Mouse (Mus musculus) kidney, adult 18-20 months (tissue): Measurements from ENCODE around the gene Abr.
A peak's percentile ranks its signal among the peaks of the same experiment; 100 is the strongest.

Experiments used
- DNase-seq: peaks from one replicate; pipeline ENCODE4 v3.0.0; 2021

Gene Abr

GRCm38 (mm10) chr11:76515123-76515522, 107.0 kb downstream of the Abr start:
- no peak for DNase-seq

- DNase-seq: peak; percentile 29
These were observed 111.1 kb downstream of the Abr start for GRCm38 (mm10) chr11:76510977-76511376.

GRCm38 (mm10) chr11:76509751-76510723, 112.1 kb downstream of the Abr start:
- DNase-seq: no peak

- DNase-seq: no peak
These were observed 113.1 kb downstream of the Abr start for GRCm38 (mm10) chr11:76508831-76509595.

- DNase-seq: no peak
These were observed 114.0 kb downstream of the Abr start for GRCm38 (mm10) chr11:76508125-76508524.

- DNase-seq: no peak
These were observed 114.6 kb downstream of the Abr start for GRCm38 (mm10) chr11:76507302-76508124.

- DNase-seq: peak; percentile 47
These were observed 115.4 kb downstream of the Abr start for GRCm38 (mm10) chr11:76506514-76507228.

- DNase-seq: no peak
These were observed 117.0 kb downstream of the Abr start for GRCm38 (mm10) chr11:76505106-76505505.

- no peak for DNase-seq
These were observed 118.1 kb downstream of the Abr start for GRCm38 (mm10) chr11:76504058-76504457.

- no peak for DNase-seq
These were observed 122.1 kb downstream of the Abr start for GRCm38 (mm10) chr11:76499987-76500386.

GRCm38 (mm10) chr11:76499564-76499963, 122.5 kb downstream of the Abr start:
- DNase-seq: no peak

GRCm38 (mm10) chr11:76497769-76498152, 124.4 kb downstream of the Abr start:
- DNase-seq: no peak

GRCm38 (mm10) chr11:76497066-76497768, 124.9 kb downstream of the Abr start:
- DNase-seq: no peak

- peak; percentile 65 for DNase-seq
These were observed 125.9 kb downstream of the Abr start for GRCm38 (mm10) chr11:76496086-76496771.

- DNase-seq: no peak
These were observed 126.7 kb downstream of the Abr start for GRCm38 (mm10) chr11:76495127-76496028.

- peak; percentile 89 for DNase-seq
These were observed 127.6 kb downstream of the Abr start for GRCm38 (mm10) chr11:76494360-76495126.

- DNase-seq: peak; percentile 12
These were observed 128.3 kb downstream of the Abr start for GRCm38 (mm10) chr11:76493811-76494274.

GRCm38 (mm10) chr11:76493167-76493566, 128.9 kb downstream of the Abr start:
- DNase-seq: no peak

GRCm38 (mm10) chr11:76491817-76492216, 130.3 kb downstream of the Abr start:
- no peak for DNase-seq
